Mouse (Mus musculus) left cerebral cortex, postnatal 36 days (tissue): ENCODE results near the gene Eno3. TPM values are rescaled to one million over a fixed set of nuclear protein-coding genes. Genes with fewer than 3 reads are reported as not detected.
A peak's percentile ranks its signal among the peaks of the same experiment; 100 is the strongest.

Experiments
- DNase-seq, 2 experiments: peaks; one replicate each; pipeline ENCODE4 v3.0.0; 2021 to 2022; ENCODE audit warnings: low spot score in 2 of 2, mixed read lengths in 1 of 2
- intact Hi-C: fragments of 180-260 bp; cut with DNase I; formaldehyde crosslinking; loops from one replicate; pipeline ENCODE4 v1.15.1; 2025
- total RNA-seq, 2 experiments: library from RNA; stranded (reverse); gene quantifications; 2 replicates each; pipeline ENCODE4 v1.2.3; 2021

Eno3 gene
- total RNA-seq, 2 experiments from 2014 or later = 9.5 to 9.6 TPM

DNA sequence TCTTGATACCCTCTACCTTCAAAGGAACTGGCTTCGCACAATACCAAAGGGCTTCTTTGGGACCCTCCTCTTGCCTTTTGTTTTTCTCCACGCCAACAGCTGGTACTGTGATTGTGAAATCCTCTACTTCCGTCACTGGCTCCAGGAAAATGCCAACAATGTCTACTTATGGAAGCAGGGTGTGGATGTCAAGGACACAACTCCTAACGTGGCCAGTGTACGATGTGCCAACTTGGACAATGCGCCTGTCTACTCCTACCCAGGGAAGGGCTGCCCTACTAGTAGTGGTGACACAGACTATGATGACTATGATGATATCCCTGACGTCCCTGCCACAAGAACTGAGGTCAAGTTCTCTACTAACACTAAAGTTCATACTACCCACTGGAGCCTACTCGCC, 17.0 kb upstream of the Eno3 start:
- intact Hi-C loops = no loop called here

DNA sequence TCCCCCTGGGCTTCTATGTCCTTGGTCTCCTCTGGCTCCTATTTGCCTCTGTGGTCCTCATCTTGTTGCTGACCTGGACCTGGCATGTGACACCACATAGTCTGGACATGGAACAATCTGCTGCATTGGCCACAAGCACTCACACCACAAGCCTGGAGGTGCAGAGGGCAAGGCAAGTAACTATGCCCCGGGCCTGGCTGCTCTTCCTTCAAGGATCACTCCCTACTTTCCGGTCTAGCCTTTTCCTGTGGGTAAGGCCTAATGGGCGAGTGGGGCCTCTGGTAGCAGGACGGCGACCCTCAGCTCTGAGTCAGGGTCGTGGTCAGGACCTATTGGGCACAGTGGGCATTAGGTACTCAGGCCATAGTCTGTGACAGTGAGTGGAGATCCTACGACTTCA, 15.8 kb upstream of the Eno3 start:
- intact Hi-C loops = no loop called here
- DNase-seq = no peak

More for the DNA sequence above, 17.0 kb upstream of the Eno3 start:
- no peak for DNase-seq

DNA sequence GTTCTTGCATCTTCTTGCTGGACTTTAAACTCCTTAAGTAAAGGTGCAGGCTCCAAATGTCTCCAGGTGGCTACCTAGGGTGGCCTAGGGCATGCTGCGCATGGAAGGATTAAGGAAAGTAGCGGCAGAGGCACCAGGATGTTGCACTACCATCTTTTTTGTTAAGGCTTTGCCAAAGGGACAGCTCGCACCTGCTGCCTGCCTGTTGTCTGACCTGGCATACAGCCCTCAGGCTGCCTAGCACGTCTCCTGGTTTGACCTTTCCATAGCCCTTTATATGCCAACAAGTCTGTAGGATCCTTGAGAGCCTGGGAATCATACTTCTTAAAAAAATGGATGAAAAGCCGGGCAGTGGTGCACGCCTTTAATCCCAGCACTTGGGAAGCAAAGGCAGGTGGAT, 14.0 kb upstream of the Eno3 start:
- no peak for DNase-seq
- intact Hi-C loops = no loop called here

DNA sequence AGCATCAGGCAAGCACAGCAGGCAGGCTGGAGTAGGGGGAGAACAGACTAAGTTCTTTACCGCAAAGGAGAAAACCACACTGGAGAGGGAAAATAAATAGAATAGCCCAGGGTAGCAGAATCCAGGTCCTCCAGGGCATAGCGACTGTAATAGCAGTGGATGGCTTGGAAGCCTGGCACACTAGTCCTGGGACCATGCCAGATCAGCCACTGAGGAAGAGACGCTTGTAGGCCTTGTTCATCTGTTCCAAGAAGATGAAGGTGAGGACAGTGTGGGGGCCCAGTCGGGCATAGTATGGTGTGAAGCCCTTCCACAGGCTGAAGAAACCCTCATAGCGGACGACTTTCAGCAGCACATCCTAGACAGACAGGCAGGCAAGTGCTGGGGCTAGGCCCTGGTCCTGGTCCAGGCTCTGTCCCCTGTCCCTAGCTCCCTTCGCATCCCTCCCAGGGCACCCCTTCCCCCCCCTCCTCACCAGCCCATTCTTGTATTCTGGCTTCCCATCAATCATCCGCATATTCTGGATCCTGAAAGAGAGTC, 12.4 kb upstream of the Eno3 start:
- no peak for DNase-seq

DNA sequence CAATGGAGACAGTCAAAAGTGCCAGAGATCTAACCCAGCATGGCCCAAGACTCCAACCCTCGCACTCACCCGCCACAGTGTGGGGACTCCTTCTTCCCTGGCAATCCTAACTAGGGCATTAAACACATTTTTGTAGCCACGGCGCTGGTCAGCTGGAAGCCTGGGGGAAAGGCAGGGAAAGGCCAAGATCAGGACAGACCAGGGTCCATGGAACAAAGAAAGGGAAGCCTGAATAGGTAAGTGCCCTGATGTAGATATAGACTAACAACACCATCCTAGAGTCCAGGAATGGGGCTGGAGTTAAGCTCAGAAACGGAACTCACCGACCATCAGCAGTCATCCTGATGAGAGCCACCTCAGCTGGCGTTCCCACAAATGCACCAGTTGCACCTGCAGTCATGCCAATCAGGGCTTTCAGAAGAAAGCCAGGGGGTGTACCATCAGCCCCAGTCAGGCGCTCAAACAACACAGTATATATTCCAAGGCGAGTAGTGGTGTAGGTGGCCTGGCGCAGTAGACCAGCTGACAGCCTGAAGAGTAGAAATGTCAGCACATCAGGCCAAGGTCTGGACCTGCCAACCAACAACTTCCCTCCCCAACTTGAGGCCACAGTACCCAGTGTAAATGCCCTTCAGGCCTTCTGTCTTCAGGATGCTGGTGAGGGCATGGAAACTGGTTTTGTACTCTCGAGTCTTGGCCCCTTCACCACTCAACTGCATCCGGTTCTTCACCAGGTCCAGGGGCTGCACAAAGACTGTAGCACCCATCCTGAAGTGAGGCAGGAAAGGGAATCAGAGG, 11.3 kb upstream of the Eno3 start:
- DNase-seq = no peak
- intact Hi-C loops = no loop called here

More for the DNA sequence above, 12.4 kb upstream of the Eno3 start:
- intact Hi-C loops = no loop called here

DNA sequence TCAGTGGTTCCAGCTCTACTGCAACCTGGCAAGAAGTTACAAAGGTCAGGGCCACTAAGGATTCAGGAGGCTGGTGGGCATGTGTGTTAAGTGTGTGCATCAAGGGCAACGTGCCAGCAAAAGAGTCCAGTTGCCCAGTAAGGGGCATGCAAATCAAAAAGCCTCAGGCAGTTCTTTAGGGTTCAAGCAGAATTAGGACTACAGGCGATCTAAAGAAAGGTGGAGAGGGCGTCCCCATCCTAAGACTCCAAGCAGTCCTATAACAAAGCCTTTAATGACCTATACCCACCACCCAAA, 10.8 kb upstream of the Eno3 start:
- intact Hi-C loops = no loop called here

DNA sequence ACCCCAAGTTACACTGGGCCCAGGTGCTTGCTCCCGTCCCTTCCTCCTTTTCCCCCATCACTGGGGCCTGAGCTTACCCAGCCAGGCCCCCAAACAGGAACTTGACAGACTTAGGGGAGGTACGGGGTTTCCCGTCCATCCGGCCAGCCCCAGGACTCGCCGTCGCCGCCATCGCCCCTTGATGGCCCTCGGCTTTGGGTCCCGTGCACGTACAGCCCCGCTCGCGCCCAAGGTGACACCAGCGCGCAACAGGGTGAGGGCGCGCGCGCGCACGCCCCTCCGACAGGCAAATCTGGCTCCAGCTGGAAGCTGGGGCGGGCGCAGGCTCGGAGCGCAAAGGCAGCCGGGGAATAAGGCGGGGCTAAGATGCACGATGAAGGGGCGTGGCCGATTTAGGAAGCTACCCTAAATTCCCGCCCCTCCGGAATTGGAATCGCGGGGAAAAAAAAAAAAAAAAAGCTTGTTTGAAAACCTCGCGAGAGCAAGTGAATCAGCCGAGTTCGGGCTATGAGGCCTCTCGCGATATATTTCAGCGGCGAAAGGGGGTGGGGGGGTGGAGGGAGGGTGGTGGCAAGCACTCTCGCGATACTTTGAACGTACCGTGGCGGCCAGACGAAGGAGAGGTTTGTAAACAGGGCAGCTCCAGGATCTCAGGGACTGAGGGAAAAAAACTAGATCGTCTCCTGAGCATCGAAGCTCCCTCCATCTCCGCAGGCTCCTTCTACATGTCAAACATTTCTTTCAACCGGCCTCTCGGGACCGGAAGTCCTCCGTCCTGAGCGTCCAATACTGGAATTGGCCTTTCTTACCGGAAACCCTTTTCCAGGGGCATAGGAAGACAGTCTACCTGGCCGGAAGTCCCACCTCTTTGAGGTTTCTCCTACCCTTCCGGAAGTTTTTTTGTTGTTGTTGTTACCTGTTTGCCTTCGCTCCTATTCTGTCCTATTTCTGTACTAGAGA, 10.0 kb upstream of the Eno3 start, which contains the start of the genes Rnf167 and Slc25a11:
Gene Rnf167 (plus strand): TSS at position 545 of the 960 bp plus-strand sequence.
Gene Slc25a11 (minus strand): TSS at position 789 of the 960 bp plus-strand sequence.
- DNase-seq = peak; percentile 94 to 95
- intact Hi-C loops = no loop called here

More for the DNA sequence above, 10.8 kb upstream of the Eno3 start:
- no peak for DNase-seq

DNA sequence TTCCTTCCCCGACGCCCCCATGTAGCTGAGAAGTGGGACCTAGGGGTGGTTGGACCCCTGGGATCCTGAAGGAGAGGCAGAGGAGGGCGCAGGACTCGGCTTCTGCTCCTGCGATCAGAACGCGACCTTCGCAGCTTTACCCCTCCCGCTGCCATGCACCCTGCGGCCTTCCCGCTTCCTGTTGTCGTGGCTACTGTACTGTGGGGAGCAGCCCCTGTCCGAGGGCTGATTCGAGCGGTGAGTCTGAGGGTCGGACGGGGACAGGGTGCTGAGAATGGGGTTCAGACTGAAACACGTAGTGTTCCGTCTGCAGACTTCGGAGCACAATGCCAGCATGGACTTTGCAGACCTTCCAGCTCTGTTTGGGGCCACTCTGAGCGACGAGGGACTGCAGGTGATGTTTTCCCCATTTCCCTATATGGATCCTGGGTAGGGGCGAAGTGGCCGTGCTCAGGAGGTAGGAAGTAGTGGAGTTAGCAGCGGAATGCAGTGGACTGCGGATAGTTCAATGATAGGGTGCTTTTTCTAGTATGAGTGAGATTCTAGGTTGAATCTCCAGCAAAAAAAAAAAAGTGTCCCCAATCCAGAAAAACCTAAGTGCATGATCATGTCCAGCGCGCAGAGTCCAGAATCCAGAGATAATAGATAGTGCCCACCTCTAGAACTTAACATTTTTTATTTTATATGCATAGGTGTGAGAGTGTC, 9.1 kb upstream of the Eno3 start:
- intact Hi-C loops = no loop called here
- peak in 1 of 2 experiments; percentile 42 for DNase-seq

DNA sequence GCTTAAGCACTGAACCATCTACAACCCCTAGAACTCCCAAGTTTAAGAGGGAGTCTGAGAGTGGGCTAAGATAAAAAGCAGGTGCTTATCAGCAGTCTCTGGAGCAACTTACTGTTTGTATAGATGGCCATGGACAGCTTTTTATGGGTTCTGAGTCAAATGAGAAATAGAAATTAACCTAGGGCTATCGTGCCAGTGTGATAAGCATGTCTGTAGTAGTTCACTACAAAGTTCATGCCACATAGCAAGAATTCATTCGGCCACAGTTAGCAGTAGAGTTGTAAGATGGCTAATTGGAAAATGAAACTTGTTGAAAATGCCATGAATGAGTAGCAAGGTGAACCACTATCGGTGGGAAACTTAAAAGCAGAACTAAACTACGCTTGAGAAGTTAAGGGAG, 8.5 kb upstream of the Eno3 start:
- intact Hi-C loops = no loop called here
- DNase-seq = no peak

DNA sequence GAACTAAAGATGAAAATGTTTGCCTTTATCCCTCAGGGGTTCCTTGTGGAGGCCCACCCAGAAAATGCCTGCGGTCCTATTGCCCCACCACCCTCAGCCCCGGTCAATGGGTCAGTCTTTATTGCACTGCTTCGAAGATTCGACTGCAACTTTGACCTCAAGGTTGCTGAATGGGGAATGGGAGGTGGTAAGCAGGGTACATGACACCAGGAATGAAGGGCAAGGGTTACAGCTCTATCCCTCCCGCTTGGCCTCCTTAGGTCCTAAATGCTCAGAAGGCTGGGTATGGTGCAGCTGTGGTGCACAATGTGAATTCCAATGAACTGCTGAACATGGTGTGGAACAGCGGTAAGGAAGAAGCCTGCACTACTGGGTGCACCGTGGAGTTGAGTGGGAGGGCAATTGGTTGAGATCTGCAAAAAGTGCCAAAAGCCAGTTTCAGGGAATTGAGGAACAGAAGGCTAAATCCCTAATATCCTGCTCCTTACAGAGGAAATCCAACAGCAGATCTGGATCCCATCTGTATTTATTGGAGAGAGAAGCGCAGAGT, 7.7 kb upstream of the Eno3 start:
- intact Hi-C loops = no loop called here
- no peak for DNase-seq

DNA sequence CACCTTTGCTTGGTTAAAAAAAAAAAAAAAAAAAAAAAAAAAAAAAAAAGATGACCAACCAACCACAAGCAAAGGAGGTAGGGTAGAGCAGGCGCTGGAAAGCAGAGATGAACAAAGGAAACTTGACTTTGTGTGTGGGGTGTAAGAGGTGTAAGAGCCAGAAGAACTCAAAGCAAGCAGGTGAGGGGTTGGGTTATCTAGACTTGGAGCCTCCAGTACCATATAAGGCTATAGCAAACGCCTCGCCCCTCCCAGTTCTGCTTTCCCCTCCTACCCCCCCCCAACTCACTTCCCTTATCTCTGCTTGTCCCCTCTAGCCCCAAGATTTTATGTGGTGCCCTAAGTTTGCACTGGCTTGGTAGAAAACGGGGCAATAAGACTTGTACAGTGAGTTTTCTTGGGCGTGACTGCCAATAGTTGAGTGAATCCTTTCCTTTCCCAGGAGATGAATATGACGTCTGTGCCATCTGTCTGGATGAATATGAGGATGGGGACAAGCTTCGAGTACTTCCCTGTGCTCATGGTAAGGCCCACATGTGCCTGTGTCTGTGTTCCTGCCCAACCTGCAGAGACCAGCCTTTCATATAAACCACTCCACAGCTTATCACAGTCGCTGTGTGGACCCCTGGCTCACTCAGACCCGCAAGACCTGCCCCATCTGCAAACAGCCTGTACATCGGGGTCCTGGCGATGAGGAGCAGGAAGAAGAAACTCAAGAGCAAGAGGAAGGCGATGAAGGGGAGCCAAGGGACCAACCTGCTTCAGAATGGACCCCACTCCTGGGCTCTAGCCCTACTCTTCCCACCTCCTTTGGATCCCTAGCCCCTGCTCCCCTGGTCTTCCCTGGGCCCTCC, 6.5 kb upstream of the Eno3 start:
- no peak for DNase-seq
- intact Hi-C loops = no loop called here

DNA sequence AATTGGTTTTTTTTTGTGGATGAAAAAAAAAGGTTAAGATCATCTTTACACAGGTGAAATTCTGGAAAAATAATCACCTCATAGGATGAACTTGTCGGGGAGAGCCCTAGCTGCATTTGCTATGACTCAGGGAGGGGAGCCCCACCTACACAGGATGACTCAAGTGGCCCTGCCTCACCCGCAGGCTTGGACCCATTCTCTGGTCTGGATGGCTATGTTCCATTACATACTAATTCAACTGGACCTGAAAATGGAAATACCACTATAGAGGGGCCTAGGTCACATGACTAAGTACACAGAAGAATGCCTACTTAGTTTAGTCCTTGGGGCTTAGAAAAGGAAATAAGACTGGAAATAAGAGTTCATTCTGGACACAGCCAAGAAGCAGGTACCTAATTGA, 5.6 kb upstream of the Eno3 start:
- intact Hi-C loops = no loop called here

DNA sequence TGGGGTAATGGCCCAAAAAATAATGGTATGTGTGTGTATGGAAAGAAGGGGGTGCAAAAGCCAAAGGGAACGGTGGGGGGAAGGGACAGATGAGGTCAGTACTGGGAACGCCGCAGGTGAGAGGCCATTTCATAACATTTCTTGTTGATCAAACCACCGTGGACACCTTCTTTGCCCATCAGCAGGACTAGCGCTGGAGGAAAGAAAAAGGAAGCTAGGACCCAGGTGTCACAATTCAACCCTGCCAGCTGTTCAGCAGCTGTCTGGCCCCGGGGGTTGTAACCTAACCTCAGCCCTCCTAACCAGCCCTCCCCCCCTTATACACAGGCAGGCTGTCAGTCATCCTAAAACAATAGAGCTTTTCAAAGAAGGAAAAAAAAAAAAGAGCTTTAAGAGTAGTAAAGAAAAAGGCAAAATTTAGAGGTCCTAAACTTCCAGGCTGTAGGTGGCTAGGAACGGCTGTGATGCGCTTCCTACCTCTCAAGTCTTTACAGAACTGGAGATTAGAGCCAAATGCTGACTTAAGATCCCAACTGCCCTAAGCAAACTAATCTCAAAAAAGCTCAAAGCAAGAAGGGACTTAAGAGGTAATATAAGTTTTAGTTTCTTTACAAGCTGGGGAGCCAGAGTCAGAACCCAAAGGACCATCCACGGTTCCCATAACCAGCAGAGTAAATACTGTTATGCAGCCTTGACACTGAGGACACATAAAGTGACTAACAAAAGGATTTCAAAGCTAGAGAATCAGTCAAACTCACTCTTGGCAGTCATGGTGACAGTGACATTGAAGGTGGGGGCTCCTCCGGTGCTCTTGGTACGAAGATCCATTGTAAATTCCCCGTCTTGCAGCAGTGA, 4.7 kb upstream of the Eno3 start:
- DNase-seq = no peak
- intact Hi-C loops = no loop called here

More for the DNA sequence above, 5.6 kb upstream of the Eno3 start:
- DNase-seq = no peak

DNA sequence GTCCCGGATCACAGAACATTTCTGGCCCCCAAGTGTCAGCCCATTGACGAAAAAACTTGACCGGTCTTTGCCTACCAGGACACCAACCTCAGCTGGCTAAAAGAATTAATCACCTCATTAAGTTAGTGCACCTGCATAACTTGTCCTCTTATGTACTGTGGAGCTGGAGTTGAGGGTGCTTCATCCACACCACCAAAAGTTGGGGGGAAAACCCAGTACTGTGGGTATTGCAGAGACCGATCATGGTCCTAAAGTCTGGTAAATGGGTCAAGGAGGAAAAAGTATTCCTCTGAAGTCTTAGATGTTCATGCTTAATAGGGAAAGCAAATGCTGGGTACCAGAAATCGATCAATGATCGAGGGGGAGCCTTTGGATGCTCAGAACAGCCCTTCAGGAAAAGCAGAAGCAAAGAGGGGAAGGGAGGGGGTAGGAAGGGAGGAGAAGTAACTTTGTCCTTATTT, 4.1 kb upstream of the Eno3 start:
- DNase-seq = no peak

DNA sequence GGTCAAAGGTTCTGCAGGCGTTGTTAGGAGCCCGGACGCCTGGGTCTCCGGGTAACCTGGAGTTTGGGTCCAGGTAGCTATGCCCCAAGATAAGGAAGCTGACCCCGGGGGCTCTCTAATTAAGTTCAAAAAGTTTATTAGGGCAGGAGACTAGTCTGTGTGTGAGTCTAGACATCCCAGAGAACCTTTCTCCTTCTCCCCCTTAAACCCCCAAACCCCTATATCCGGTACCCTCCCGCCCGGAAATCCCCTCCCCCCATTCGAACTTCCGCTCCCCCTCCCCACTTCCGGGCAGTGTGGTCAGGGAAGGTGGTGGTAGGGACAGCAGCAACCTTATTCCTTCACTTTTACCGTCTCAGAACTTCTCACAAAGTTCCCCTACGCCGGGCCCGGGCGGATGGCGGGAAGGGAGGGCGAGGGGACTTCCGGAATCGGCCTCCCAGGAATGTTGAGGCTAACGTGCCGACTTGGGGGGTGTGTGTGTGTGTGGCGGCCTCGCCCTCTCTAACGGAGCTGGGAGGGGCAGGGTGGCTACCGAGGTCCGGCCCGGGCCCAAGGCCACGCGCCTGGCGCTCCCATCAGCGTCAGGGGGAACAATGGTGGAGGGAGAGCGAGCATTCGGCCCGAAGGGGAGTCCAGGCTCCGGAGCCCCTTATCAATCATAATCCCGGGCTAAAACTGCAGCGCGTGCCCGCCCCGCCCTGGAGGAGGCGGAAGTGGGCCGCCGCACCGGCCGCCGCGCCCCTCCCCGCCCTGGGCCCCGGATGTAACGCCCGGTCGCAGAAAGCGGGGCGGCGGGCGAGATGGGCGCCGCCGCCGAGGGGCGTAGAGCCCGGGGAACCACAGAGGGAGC, 3.4 kb upstream of the Eno3 start:
- intact Hi-C loops = loop anchor here (2.0 kb wide), 1 partner anchor 15 kb away; the partner anchor contains the start of gene Spag7
- DNase-seq = peak; percentile 55 to 56

More for the DNA sequence above, 4.1 kb upstream of the Eno3 start:
- intact Hi-C loops = no loop called here

DNA sequence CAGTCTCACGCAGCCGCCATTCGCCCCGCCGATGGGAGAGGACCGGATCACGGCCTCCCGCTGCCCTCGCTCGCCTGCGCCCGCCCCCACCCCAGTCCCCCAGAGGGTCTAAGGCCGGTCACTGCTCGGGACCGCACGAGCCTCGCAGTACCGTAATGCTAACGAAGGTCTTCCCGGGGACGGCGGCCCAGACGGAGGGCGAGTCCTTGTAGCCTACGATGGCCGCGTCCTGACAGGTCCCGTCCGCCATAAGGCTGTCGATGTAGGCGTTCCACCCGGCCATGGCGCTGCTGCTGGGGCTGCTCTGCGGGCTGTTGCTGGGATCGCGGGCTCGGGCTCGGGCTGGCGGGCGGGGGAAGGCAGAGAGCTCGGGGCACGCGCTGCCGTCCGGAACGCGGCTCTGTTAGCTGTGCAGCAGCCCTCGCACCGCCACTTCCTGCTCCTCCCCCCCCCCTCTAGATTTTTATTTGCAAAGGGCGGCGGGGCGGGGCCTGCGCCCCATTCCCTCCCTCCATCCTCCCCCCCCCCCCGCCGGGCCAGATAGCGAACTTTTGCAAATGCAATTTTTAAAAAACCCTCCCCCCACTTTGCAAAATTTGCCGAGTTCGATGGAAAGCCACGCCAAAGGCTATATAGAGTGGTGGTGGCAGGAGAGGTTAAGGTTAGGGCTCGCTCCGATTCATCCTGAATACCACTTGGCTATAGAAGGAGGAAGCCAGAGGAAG, 2.6 kb upstream of the Eno3 start, which contains the start of gene Pfn1:
Gene Pfn1 (minus strand): TSS at position 447 of the 725 bp plus-strand sequence.
- DNase-seq = peak; percentile 64 to 73
- intact Hi-C loops = loop anchor here (2.0 kb wide), 1 partner anchor 14 kb away; the partner anchor contains the start of gene Spag7
